Mouse (Mus musculus): ENCODE data around the gene Nhlh2. TPM values are rescaled to one million over a fixed set of nuclear protein-coding genes. Genes with fewer than 3 reads are reported as not detected.

Nhlh2 gene
- total RNA-seq (2021): not detected
- long read RNA-seq, experiment 1: 0 reads
- long read RNA-seq, experiment 2: 0 reads

DNA sequence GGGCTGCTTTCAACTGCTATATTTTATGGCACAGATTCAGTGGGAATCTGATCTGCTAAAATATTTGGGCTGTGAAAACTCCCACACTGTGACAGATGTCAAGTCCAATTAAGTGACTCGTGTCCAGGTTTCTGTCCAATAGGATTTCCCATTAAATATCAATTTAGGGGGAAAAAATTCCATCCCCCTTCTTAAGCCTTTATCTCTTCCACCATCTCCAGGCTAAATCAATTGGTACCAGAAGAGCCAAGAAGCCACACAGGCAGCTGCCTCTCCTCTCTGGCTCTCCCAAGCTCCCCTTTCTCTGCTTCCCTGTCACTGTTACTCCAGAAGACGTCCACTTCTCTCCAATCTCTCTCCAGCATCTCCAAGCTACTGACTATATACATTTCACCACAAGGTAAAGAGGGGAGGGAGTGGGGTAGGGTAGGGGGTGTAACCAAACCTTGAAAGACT lies at the start of gene Nhlh2:
Gene Nhlh2, plus strand, starts transcription at position 151 of the 456 bp plus-strand sequence.
- DNase-seq (ENCODE audit: low spot score): no peak

DNA sequence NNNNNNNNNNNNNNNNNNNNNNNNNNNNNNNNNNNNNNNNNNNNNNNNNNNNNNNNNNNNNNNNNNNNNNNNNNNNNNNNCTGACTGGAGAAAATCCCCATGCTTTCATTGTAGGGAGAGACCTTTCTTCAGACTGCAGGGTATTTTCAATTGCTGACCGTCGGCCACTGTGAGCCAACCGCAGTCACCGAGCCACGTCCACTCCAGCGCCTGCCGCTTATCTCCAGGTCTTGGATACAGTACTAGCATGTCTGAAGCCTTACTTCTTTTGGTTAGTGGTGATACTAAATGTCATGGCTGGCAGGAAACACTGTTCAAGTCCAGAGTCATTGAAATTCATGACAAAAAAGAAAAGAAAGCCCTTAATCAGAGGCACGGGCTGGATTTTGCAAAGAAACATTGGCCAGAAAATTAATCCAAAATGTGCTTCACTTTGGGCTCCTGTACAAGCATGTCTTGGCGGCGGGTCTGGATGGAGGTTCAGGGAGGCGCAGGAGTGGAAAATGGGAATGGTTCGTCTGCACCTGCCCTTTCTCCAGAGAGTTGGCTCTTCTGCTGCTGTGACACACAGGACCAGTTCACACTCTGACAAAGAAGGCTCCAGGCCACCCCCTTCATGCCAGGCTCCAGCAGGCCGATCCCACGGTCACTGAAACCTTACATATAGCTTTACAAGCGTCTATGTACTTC lies 48.6 kb upstream of the Nhlh2 start:
- no peak for DNase-seq (ENCODE audit: low spot score)

DNA sequence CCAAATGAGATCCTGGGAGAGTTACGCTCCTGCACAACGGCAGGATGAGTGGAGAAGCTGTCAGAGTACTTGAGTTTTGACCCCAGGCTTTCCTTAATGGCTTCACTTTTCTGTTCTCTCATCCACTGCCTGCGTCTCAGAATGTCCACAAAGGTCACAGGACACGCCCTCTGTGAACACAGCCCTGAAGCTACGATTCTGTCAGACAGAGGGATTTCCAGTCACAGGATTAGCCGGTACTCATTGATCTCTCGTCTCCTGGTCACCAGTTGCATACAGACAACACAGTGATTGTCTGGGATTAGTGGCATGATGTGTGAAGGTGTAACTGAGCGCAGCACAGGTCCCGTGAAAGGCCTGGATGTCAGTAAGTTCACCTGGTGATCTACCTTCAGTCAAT lies 46.4 kb upstream of the Nhlh2 start:
- DNase-seq (ENCODE audit: low spot score): no peak

DNA sequence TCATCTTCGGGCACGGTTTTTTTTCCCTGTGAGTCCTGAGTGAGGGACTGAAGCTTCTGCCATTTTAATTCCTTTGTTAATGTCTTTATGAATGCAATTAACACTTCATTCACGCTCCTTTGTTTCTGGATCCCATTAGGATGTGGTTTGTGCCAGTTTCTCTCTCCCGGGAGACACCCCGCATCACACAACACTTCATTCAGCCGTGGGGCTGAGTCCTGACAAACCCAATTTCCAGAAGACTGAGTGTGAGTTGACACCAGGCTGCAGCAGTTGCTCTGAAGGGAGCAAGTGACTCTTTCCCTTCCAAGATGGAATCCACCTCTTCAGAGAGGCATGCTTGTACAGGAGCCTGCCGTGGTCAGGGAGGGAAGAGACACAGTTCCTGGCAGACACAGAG lies 45.5 kb upstream of the Nhlh2 start:
- no peak for DNase-seq (ENCODE audit: low spot score)

DNA sequence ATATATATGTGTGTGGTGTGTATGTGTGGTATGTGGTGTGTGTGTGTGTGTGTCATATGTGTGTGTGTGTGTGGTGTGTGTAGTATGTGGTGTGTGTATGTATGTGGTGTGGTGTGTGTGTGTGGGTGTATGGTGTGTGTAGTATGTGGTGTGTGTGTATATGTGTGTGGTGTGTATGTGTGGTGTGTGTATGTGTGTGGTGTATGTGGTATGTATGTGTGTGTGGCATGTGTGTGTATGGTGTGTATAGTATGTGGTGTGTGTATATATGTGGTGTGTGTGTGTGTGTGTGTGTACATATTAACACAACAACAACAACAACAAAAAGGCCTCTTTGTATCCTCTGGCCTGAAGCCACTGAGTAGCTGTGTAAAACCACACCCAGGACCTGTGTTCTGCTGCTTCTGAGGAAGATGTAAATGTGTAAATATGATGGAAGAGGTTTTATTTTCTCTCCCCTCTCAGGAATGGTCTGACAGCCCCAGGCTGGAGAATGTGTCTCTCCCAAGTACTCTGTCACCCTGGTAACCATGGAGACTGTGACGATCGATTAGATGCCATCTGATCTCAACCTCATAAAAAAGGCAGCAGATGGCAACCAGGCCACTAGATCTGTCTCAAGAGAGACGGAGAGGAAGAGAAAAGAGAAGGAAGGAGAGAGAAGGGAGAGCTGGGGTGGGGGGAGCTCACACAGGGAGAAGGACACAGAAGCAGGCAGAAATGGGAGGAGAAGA lies 42.9 kb upstream of the Nhlh2 start:
- no peak for DNase-seq (ENCODE audit: low spot score)

DNA sequence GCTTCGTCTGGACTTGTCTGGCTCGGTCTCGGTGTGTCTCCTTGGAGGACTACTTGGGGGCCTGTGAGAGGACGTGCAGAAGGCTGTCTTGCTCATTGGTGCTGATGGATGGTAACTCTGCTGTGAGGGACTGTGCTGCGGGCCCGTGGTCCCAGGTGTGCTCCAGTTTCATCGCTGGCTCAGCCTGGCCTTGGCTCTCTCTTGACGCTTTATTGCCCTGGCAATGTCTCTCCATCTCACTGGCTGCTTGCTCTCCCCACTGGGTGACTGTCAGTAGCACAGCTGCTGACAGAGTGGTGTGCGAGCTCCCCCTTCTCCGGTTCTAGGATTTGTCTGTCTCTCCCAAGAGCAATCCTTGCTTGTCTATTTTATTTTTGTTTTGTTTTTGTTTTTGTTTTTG lies 34.5 kb upstream of the Nhlh2 start:
- no peak for DNase-seq (ENCODE audit: low spot score)

DNA sequence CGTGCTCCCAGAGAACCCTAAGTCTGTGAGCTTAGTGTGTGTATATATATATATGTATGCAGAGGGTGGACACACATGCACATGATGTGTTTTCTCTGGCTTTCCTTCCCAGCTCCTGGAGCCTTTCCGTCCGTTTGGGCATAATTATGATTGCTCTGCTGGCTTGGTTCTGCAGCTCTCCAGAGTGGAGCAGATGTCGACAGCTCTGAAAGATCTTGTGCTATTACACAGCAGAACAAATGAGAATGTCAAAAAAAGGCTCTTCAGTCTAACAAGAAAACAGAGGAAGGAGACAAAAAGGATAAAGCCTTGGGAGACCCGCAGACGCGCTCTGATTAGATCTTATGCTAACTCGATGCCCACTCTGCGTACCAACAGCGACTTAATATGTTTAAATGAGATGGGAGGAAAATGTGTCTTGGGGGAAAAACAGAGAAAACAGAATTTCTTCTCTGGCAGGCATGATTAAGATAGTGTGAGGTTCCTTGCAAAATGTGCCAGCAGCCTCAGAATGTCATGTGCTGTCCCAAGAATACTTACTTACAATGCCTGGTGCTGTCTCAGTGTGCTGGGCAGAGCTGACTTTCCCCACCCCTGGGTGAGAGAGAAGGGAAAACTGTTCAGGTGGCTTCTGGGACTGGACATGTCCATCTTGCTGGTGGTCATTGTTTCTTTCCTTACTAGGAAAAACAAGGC lies 31.4 kb upstream of the Nhlh2 start:
- no peak for DNase-seq (ENCODE audit: low spot score)

DNA sequence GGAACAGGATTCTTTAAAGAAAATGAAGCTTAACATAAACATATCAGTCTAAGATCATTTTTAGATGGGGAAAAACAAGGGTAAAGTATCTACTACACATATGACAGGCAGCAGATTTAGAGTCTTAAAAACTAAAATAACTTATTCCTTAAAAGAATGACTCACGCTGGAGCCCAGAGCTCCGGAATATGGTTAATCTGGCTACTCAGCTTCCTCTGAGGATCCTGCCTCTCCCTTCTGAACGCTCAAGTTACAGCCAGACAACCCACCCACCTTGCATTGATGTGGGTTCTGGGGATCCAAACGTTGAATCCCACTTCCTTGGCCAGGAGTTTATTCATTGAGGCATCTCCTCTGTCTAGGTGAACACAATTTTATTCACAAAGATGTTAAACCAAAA lies 26.0 kb upstream of the Nhlh2 start:
- DNase-seq (ENCODE audit: low spot score): no peak

DNA sequence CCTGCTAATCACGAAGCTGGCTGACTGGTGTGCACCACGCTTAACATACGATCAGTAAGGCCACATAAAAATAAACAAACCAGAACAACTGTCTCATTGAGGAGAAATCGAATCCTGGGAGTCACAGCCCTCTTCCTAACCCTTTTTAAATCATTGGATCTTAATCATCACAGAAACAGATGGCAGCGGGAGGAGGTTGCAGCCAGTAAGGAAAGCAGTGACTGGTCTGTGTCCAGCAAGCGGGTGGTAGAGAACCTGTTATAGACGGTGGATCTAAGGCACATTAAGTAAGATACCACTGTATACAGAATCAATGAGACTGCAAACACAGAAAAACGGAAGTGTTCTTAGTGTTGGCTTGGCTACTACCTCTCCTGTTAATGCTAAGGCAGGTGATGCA lies 24.2 kb upstream of the Nhlh2 start:
- DNase-seq (ENCODE audit: low spot score): no peak

DNA sequence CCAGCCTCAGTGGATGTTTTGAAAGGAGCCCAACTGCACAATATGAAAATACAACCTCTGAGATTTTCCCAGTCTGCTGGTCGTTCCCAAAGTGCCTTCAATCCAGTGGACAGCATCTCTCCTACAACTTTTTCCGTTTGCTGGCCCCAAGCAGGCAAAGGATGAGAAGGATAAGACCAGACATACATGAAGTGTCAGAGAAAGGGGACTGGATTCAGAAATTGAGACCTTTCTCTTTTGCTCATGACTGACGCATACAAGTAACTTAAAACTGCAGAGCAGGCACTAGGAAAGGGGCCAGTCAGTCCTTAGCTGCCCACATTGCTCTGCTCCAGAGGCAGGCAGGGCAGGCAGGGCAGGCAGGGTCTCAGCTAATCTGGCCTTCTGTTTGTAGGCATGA lies 19.7 kb upstream of the Nhlh2 start:
- DNase-seq (ENCODE audit: low spot score): no peak

DNA sequence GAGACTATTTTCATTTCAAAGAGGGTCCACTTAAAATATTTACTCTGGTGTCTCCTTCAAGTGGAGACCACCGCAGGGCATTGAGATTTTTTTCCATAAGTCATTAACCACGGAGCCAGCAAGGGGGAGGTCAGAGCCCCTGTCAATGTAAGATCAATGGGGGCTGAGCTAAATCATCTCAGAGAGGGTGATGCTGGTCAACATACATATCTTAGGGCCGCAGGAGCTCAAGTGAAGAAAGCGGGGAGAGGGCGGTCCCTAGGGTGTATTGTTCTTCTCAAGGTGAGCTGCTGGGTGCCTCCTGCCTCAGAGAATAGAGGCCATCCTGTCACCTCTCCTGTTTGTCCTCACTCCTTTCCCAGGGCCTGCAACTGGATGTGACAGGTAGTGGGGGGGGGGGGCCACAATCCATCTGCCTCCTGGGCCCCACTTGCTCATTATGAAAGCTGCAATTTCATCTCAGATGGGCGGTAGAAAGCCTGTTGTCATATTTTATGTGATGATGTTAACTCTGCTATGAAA lies 18.8 kb upstream of the Nhlh2 start:
- no peak for DNase-seq (ENCODE audit: low spot score)

DNA sequence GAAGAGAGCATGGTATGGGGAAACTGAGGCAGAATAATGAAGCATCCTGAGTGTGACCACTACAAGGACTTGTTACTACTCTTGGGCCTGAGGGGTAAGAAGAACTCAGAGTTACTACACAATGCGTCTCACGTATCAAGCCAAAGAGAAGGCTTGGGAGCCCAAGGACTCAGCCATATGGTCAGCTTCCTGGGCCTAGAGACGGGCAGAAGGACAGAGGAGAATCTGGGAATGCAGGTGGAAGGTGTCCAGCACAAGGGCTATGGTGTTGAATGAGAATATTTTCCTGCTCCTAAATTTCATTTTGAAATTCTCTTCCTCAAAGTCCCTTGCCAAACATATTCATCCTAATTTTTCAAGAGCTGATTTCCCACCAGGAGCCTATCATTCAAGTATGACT lies 12.0 kb upstream of the Nhlh2 start:
- no peak for DNase-seq (ENCODE audit: low spot score)

DNA sequence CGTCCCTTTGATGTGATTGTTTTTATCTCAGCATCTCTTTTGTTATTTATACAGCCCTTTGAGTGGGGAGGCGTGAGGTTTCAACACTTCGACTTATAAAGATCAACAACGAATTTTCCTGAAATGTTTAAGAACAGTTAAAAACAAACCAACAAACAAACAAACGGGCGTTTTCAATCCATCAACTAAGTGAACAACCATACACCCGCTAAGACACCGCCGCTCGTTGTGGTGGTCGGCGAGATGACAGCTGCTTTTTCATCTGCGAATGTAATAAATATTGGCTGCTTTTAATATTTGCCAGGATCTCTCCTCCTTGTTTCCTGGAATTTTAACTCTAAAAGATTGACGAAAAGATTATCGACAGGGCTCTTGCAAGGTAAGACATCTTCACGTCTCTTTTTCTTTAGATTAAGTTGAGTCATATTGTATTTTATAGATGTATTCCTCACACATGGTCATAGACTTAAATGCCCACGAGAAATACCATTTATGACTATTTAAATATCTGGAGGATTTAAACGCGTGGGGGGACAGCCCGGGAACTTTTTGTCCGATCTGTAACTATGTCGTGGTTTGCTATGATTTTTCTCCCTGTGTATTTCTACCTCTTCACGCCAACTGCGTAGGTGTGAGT lies 923 bp downstream of the Nhlh2 start:
- no peak for DNase-seq (ENCODE audit: low spot score)

DNA sequence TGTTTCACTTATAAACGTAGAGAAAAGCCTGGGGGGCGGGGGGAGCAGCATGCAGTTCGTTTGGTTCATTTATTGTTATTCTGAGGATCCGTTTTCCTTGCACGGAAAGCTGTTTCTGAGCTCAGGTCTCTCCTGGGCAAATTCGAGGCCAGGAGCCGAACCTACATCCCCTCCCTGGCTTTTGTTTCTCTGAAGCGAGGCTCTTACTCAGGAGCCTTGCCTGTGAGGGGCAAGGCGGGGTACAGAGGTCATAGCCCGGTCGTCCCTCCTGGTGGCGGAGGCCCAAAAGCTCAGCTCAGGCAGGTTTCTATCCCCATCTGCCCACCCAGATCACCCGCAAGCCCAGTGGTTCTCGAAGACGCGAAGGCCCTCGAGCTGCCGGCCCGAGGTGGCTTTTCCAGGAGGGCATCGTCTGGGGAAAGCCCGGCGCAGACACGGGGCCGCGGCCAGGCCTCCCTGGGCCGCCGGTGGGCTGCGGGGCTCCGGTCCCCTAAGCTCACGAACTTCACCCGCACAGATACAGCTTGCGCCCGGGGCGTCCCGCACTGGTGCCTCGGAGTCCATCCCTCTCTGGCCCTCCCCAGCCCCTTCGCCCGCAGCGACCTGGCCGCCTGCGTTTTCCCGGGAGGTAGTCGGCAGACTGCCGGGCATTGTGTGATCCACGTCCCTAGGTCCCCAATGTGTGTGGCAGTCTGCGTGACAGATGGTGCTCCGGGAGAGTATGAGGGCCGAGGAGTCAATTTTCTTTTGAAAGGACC lies 1.6 kb downstream of the Nhlh2 start:
- no peak for DNase-seq (ENCODE audit: low spot score)

DNA sequence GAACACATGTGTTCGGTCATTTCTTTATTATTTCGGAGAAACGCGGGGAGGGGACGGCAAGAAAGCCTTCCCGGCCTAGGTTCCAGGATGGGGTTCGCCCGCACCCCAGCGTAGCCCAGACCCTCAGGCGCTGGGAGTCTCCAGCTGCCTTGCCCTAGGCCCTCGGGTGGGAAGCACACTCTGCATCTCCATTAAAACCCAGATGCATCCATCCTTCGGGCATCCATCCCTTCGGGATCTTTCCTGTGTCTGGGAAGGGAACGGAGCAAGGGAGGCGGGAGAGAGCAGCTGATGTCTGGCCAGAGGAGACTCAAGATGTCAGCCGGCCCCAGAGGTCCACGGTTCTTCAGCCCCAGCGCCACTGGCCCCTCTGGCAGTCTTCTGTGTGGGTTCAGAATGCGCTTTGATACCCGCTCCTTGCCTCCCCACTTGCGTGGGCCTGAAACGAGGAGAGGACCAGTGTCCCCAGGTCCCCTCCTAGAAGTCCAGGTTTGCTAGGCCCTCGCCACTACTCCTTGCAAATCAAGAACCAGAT lies 2.3 kb downstream of the Nhlh2 start:
- no peak for DNase-seq (ENCODE audit: low spot score)

DNA sequence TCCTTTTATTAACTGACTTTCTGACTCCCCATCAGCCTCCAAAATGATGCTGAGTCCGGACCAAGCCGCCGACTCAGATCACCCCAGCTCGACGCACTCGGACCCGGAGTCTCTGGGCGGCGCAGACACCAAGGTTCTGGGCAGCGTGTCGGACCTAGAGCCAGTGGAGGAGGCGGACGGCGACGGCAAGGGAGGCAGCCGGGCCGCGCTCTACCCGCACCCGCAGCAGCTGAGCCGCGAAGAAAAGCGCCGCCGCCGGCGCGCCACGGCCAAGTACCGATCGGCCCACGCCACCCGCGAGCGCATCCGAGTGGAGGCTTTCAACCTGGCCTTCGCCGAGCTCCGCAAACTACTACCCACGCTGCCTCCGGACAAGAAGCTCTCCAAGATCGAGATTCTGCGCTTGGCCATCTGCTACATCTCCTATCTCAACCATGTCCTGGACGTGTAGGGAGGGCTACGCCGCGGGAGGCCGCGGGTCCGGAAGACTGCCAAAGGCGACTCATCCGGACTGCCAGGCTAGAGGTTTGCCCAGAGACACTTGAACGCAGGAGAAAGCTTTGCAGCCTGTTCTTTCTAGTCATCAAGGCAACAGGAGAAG lies 2.8 kb downstream of the Nhlh2 start:
- DNase-seq (ENCODE audit: low spot score): no peak

DNA sequence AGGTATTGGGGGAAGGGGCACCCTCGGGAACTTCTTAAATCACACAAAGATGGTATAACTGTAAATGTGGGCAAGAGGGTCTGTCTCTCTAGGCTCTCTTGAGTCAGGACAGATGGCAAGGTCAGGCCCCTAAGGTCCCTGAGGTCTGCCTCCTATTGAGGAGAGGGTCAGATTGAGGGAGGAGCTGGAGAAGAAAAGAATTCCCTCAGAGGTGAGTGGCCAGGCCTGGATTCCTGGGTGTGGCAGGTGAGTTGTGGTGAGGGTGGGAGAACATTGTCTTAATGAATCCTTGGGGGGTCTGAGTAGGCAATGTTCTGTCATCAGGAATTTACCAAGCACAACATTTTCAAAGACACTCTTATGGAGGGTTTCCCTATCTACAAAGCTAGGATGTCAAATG lies 10.7 kb downstream of the Nhlh2 start:
- no peak for DNase-seq (ENCODE audit: low spot score)

DNA sequence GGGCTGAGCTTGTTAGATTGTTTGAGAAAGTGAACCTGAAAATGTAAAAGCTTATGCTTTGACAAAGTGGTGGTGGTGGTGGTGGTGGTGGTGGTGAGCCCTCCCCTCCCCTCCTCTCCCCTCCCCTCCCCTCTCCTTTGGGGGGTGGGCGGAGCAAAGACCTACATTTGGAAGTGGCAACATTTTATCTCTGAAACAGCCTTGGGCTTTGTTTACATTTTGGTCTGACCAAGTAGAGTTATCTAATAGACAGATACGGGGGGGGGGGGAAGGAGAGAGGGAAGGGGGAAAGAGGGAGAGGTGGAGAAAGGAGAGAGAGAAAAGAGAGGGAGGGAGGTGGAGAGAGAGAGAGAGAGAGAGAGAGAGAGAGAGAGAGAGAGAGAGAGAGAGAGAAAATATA lies 12.8 kb downstream of the Nhlh2 start:
- no peak for DNase-seq (ENCODE audit: low spot score)

DNA sequence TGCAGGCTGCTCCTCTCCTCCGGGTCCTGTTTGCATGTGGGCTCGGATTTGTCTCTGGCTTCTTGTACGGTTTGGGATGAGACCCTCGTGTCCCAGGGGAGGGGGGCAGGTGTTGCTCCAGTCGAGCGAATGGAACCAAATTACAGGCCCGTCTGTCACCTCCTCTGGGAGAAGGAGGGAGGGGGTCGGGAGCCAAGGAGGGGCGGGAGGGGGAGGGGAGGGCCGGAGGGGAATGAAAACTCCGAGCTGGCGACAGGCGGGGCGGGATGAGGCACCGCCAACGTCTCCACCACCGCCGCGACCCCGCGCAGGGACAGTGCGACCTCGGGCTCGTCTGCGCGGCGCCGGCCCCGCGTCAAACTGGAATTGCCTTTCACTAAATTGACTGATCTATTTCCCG lies 13.5 kb downstream of the Nhlh2 start:
- no peak for DNase-seq (ENCODE audit: low spot score)

DNA sequence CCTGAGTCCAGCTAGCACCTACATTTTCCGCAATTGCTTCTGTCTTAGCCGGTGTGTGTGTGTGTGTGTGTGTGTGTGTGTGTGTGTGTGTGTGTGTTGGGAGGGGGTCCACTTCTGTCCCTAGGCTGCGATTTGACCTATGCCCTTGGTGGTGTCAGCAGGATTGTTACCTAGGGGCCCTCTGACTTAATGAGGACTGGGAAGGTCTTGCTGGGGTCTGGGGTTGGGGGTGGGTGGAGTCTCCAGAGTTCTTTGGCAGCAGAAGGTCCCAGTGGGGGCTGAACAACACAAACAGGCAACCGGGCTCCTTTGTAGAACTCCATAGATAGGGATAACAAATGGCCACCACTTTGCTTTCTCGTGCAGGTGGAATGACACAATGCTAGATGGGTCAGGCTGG lies 14.0 kb downstream of the Nhlh2 start:
- no peak for DNase-seq (ENCODE audit: low spot score)

All from gastrocnemius, adult 18-20 months (tissue).